Mouse (Mus musculus) neutrophil, adult 83 days (primary cell): Measurements from ENCODE around the gene Rbak. TPM values are rescaled to one million over a fixed set of nuclear protein-coding genes. Genes with fewer than 3 reads are reported as not detected.

ENCODE experiments used
- total RNA-seq, 2 experiments: library from RNA; stranded (reverse); gene quantifications; one replicate each; pipeline ENCODE4 v1.2.4; 2023

Rbak gene
- 1 to 10 TPM; 3.8 to 4.0 TPM for total RNA-seq

DNA sequence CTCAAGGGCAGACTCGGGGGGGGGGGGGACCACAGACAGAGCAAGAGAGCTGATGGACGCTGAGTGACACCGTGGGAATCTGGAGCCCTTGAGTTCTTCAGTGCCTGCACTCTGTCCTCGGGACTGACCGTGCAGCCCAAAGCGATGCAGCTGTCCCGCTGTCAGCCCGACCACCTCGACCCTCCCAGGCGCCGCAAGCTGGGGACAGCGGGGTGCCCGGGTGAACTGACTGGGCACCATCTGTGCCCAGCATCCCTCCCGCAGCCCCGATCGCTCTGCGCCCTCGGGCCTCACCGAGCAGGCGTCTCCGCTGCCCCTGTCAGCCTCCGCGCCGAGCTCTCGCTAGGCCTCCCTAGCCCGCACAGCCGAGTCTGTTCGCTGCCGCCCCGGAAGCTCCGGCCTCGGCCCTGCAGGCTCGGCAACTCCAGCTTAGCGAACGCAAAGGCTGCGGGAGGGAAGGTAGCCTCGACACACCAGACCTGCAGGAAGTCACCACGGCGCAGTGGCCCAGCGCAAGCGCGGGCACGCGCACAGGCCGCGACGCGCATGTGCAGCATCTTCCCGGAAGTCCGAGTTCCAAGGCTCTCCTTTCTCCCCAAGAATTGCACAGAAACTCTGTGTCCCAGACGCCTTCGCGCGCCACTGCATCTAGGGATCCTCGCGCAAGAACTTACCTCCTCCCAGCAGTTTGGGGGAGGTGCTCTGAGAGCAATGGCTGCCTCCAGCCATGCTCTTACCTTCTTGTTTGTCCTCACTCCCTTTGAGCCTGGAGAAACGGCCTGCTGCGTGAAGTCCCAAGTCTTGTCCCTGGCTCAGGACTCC is at the start of gene Rbak, which contains the start of gene Spdye4b:
TSS of gene Rbak (minus strand) at position 521 of the 822 bp plus-strand sequence.
TSS of gene Spdye4b (plus strand) at position 763 of the 822 bp plus-strand sequence.

GRCm38 (mm10) chr5:143226790-143227189 is 46.2 kb upstream of the Rbak start, which contains the start of gene Spdye4a:
Gene Spdye4a (minus strand): TSS chr5:143226890.

GRCm38 (mm10) chr5:143147481-143147880 is 33.1 kb downstream of the Rbak start, which contains the start of gene Olfr718-ps1:
Gene Olfr718-ps1 (minus strand): TSS chr5:143147581.

Other genes starting within 250 kb of the Rbak start
- under 1 TPM in 1 of 2 experiments, not detected in 1; 0.81 TPM for gene Fscn1, start 220.4 kb downstream of the Rbak start, total RNA-seq
- gene Rnf216, start 67.8 kb downstream of the Rbak start, total RNA-seq = 10 to 100 TPM; 50.3 to 54.8 TPM
- under 1 TPM; 0.35 to 0.44 TPM for gene Olfr718-ps1, start 33.2 kb downstream of the Rbak start, total RNA-seq
- not detected for gene Spdye4b, start 242 bp upstream of the Rbak start, total RNA-seq
- gene Spdye4a, start 46.1 kb upstream of the Rbak start, total RNA-seq = not detected
- gene Zfp12, start 54.4 kb upstream of the Rbak start, total RNA-seq = 1 to 10 TPM; 3.8 to 4.3 TPM
- 1 to 10 TPM; 1.1 to 1.3 TPM for gene Zfp316, start 89.2 kb upstream of the Rbak start, total RNA-seq
- gene Zfp853, start 112.8 kb upstream of the Rbak start, total RNA-seq = under 1 TPM in 1 of 2 experiments, not detected in 1; 0.22 TPM
- 10 to 100 TPM; 16.8 to 21.0 TPM for gene E130309D02Rik, start 134.6 kb upstream of the Rbak start, total RNA-seq
- 10 to 100 TPM; 37.5 to 39.4 TPM for gene Zdhhc4, start 148.5 kb upstream of the Rbak start, total RNA-seq
- not detected for gene Grid2ip, start 176.6 kb upstream of the Rbak start, total RNA-seq
- 10 to 100 TPM; 47.7 to 48.6 TPM for gene Kdelr2, start 223.1 kb upstream of the Rbak start, total RNA-seq